ENCODE assay signal across 31 mouse cellular contexts in genomic region chrX:21500242-21500641, GRCm38 (mm10). TPM values are rescaled to one million over a fixed set of nuclear protein-coding genes. Genes with fewer than 3 reads are reported as not detected.
A peak's percentile ranks its signal among the peaks of the same experiment; 100 is the strongest.
DNase-seq lines count a peak whose midpoint lies in the region; ATAC-seq and TF ChIP-seq lines count a peak whose summit lies in the region.
"Had no signal": no experiment of that assay in that cellular context is flagged by ENCODE, and none has a peak within 500 bp of the region (broad histone marks: within the 10 kb centered on the region; RNA-seq: fewer than 3 reads in every experiment).

No protein-coding gene starts in this region.

- no peak for DNase-seq in kidney, postnatal 0 days (ENCODE audit: low spot score)
- no peak for DNase-seq in kidney, adult 2 months
- no peak for DNase-seq in lung, postnatal 0 days (ENCODE audit: low spot score)
- no peak for DNase-seq in lung, postnatal 14 days
- DNase-seq in ES-CJ7 (ENCODE audit: low read depth, low spot score): peak; percentile 3
- DNase-seq in stomach, postnatal 0 days (ENCODE audit: low spot score): no peak
- no peak for DNase-seq in layer of hippocampus, postnatal 10 days (ENCODE audit: low spot score in 2 of 2)
- DNase-seq: adrenal gland, adult 8-10 months; cerebellum, adult 11-12 months; cerebellum, adult 9-11 months; embryo, embryonic 11 days; gastrocnemius, postnatal 36 days; heart, postnatal 14 days; kidney, postnatal 25 days; liver, postnatal 0 days; right cerebral cortex, adult 18-20 months; right cerebral cortex, postnatal 4 days; thymus, postnatal 4 days had no signal

- TF ChIP-seq EP300 in lung, postnatal 0 days (IDR thresholded peaks at IDR 0.05): no peak
- TF ChIP-seq EP300 in stomach, postnatal 0 days (optimal IDR thresholded peaks at IDR 0.05): no peak

- H3K4me2 ChIP-seq in kidney, postnatal 0 days (ENCODE audit: low read length): no peak overlapping the region
- H3K4me2 ChIP-seq in lung, postnatal 0 days (replicated peaks; ENCODE audit: low read depth, low read length): no peak overlapping the region
- H3K4me2 ChIP-seq in stomach, postnatal 0 days (replicated peaks; ENCODE audit: low read depth): no peak overlapping the region
- H3K4me2 ChIP-seq: embryonic facial prominence, embryonic 12.5 days; forebrain, embryonic 15.5 days; hindbrain, embryonic 12.5 days; intestine, embryonic 15.5 days; limb, embryonic 12.5 days; liver, embryonic 11.5 days; midbrain, embryonic 12.5 days; neural tube, embryonic 12.5 days had no signal

- no peak overlapping the region for H3K27ac ChIP-seq in kidney, postnatal 0 days
- no peak overlapping the region for H3K27ac ChIP-seq in kidney, adult 2 months (ENCODE audit: insufficient read depth, low read depth, low read length)
- no peak overlapping the region for H3K27ac ChIP-seq in lung, postnatal 0 days (ENCODE audit: low read length)
- H3K27ac ChIP-seq in stomach, postnatal 0 days (replicated peaks): no peak overlapping the region
- H3K27ac ChIP-seq: embryonic facial prominence, embryonic 12.5 days; forebrain, embryonic 15.5 days; hindbrain, embryonic 12.5 days; hindbrain, postnatal 0 days; intestine, embryonic 15.5 days; limb, embryonic 12.5 days; midbrain, embryonic 12.5 days; neural tube, embryonic 12.5 days had no signal

- H3K27me3 ChIP-seq in kidney, postnatal 0 days (ENCODE audit: insufficient read depth, low read length): no peaks in the 10 kb centered on the region
- H3K27me3 ChIP-seq in kidney, adult 2 months (replicated peaks; ENCODE audit: control insufficient read depth, insufficient read depth, low read length): no peaks in the 10 kb centered on the region
- no peaks in the 10 kb centered on the region for H3K27me3 ChIP-seq in lung, postnatal 0 days (replicated peaks; ENCODE audit: insufficient read depth, low read length)
- no peaks in the 10 kb centered on the region for H3K27me3 ChIP-seq in stomach, postnatal 0 days (ENCODE audit: control insufficient read depth, insufficient read depth, low read length)
- H3K27me3 ChIP-seq: embryonic facial prominence, embryonic 12.5 days; forebrain, embryonic 15.5 days; hindbrain, embryonic 12.5 days; intestine, embryonic 15.5 days; limb, embryonic 12.5 days; midbrain, embryonic 12.5 days; neural tube, embryonic 12.5 days had no signal

- no peak for TF ChIP-seq POLR2A in kidney, adult 2 months (IDR thresholded peaks at IDR 0.05; ENCODE audit: low read depth, low read length)

- H3K9me3 ChIP-seq in kidney, postnatal 0 days (replicated peaks; ENCODE audit: low read length): no peaks in the 10 kb centered on the region
- no peaks in the 10 kb centered on the region for H3K9me3 ChIP-seq in lung, postnatal 0 days (ENCODE audit: low read length)
- H3K9me3 ChIP-seq in stomach, postnatal 0 days (ENCODE audit: control insufficient read depth, low read length): no peaks in the 10 kb centered on the region
- H3K9me3 ChIP-seq: embryonic facial prominence, embryonic 12.5 days; forebrain, embryonic 15.5 days; hindbrain, embryonic 12.5 days; intestine, embryonic 15.5 days; limb, embryonic 12.5 days; midbrain, embryonic 12.5 days; neural tube, embryonic 12.5 days had no signal

- H3K36me3 ChIP-seq in kidney, postnatal 0 days (ENCODE audit: insufficient read depth, low read length): no peaks in the 10 kb centered on the region
- no peaks in the 10 kb centered on the region for H3K36me3 ChIP-seq in kidney, adult 2 months (ENCODE audit: control insufficient read depth, insufficient read depth, low read length)
- H3K36me3 ChIP-seq in lung, postnatal 0 days (ENCODE audit: insufficient read depth, low read length): no peaks in the 10 kb centered on the region
- H3K36me3 ChIP-seq in stomach, postnatal 0 days (ENCODE audit: control insufficient read depth, insufficient read depth, low read length): no peaks in the 10 kb centered on the region
- H3K36me3 ChIP-seq: embryonic facial prominence, embryonic 12.5 days; forebrain, embryonic 15.5 days; hindbrain, embryonic 12.5 days; intestine, embryonic 15.5 days; limb, embryonic 12.5 days; midbrain, embryonic 12.5 days; neural tube, embryonic 12.5 days had no signal

- no peaks in the 10 kb centered on the region for H3K4me1 ChIP-seq in kidney, postnatal 0 days (replicated peaks; ENCODE audit: insufficient read depth, low read length)
- H3K4me1 ChIP-seq in kidney, adult 2 months (ENCODE audit: control insufficient read depth, insufficient read depth, low read length): no peaks in the 10 kb centered on the region
- no peaks in the 10 kb centered on the region for H3K4me1 ChIP-seq in lung, postnatal 0 days (ENCODE audit: insufficient read depth, low read depth, low read length)
- no peaks in the 10 kb centered on the region for H3K4me1 ChIP-seq in stomach, postnatal 0 days (replicated peaks; ENCODE audit: control insufficient read depth, insufficient read depth)
- H3K4me1 ChIP-seq: embryonic facial prominence, embryonic 12.5 days; forebrain, embryonic 15.5 days; hindbrain, embryonic 12.5 days; intestine, embryonic 15.5 days; limb, embryonic 12.5 days; megakaryocyte, embryonic 14.5 days; midbrain, embryonic 12.5 days; neural tube, embryonic 12.5 days had no signal

- peak; percentile 30; the same call in 1 of the 2 replicates for TF ChIP-seq CTCF in kidney, postnatal 0 days (IDR thresholded peaks at IDR 0.05; ENCODE audit: low read depth)
- TF ChIP-seq CTCF in kidney, adult 2 months (conservative IDR thresholded peaks at IDR 0.05; ENCODE audit: insufficient read depth, insufficient read length, low read depth, low read length): no peak
- TF ChIP-seq CTCF in lung, postnatal 0 days (IDR thresholded peaks at IDR 0.05): peak; percentile 37
- peak; percentile 46; the same call in 1 of the 2 replicates for TF ChIP-seq CTCF in stomach, postnatal 0 days (IDR thresholded peaks at IDR 0.05; ENCODE audit: low read depth)

- 34% methylated on average over 2 of the region's 2 CpGs for WGBS in kidney, postnatal 0 days
- WGBS in kidney, adult 2 months: 11% methylated on average over 2 of the region's 2 CpGs
- 11% methylated on average over 2 of the region's 2 CpGs for WGBS in lung, postnatal 0 days
- WGBS in stomach, postnatal 0 days: 37% methylated on average over 2 of the region's 2 CpGs

- no peak overlapping the region for H3K9ac ChIP-seq in kidney, postnatal 0 days (ENCODE audit: low read depth, low read length)
- H3K9ac ChIP-seq in lung, postnatal 0 days (replicated peaks; ENCODE audit: low read depth): no peak overlapping the region
- H3K9ac ChIP-seq in stomach, postnatal 0 days (ENCODE audit: low read length): no peak overlapping the region
- H3K9ac ChIP-seq: embryonic facial prominence, embryonic 12.5 days; forebrain, embryonic 15.5 days; hindbrain, embryonic 12.5 days; intestine, embryonic 15.5 days; limb, embryonic 12.5 days; liver, postnatal 0 days; midbrain, embryonic 12.5 days; neural tube, embryonic 12.5 days had no signal

- no peak overlapping the region for H3K4me3 ChIP-seq in kidney, postnatal 0 days (replicated peaks; ENCODE audit: low read depth, low read length)
- no peak overlapping the region for H3K4me3 ChIP-seq in kidney, adult 2 months (ENCODE audit: insufficient read depth, low read depth, low read length)
- H3K4me3 ChIP-seq in lung, postnatal 0 days (ENCODE audit: low read depth, low read length): no peak overlapping the region
- no peak overlapping the region for H3K4me3 ChIP-seq in stomach, postnatal 0 days (ENCODE audit: low read depth, low read length)
- H3K4me3 ChIP-seq: embryonic facial prominence, embryonic 12.5 days; forebrain, embryonic 15.5 days; hindbrain, embryonic 12.5 days; intestine, embryonic 15.5 days; limb, embryonic 12.5 days; megakaryocyte, embryonic 14.5 days; midbrain, embryonic 12.5 days; myocyte; neural tube, embryonic 12.5 days had no signal

- ATAC-seq in kidney, postnatal 0 days (replicated peaks; ENCODE audit: low FRiP score, low read depth): no peak
- ATAC-seq in lung, postnatal 0 days: no peak
- no peak for ATAC-seq in stomach, postnatal 0 days (ENCODE audit: low FRiP score, low TSS enrichment)
- ATAC-seq: forebrain, embryonic 15.5 days; hindbrain, postnatal 0 days; intestine, embryonic 15.5 days; liver, postnatal 0 days had no signal

RNA-seq across cellular contexts. Expression of gene Agtr2, which starts 15.9 kb away (rescaled TPM):
- 33.0 and 35.4 TPM in 2 replicates for polyA plus RNA-seq in kidney, postnatal 0 days (2015; fragmentation: Nextera tagmentation; extraction: Ambion mirVana)
- 0.05 and 0.14 TPM in 2 replicates for polyA plus RNA-seq in kidney, adult 2 months (2012; rRNA removed)
- polyA plus RNA-seq in lung, postnatal 0 days (2015; fragmentation: Nextera tagmentation; extraction: Ambion mirVana): 4.4 and 4.6 TPM in 2 replicates
- 30.1 and 30.9 TPM in 2 replicates for polyA plus RNA-seq in stomach, postnatal 0 days (2015; fragmentation: Nextera tagmentation; extraction: Ambion mirVana)
- 1 to 10 TPM in 1 of 2 experiments, under 1 TPM in 1; 0.55 to 1.0 TPM for total RNA-seq in layer of hippocampus, postnatal 10 days (2021)
- total RNA-seq: gastrocnemius, adult 18-20 months; heart, adult 8-10 months had no signal
- polyA plus RNA-seq: myocyte had no signal
